Mouse (Mus musculus) urinary bladder, adult 18-20 months (tissue): Measurements from ENCODE around the gene Sema6d.

Source experiments
- DNase-seq, 2 experiments: peaks; one replicate each; pipeline ENCODE4 v3.0.0; 2022; ENCODE audit warnings: low spot score in 2 of 2, mixed read lengths in 2 of 2

The Sema6d gene

DNA sequence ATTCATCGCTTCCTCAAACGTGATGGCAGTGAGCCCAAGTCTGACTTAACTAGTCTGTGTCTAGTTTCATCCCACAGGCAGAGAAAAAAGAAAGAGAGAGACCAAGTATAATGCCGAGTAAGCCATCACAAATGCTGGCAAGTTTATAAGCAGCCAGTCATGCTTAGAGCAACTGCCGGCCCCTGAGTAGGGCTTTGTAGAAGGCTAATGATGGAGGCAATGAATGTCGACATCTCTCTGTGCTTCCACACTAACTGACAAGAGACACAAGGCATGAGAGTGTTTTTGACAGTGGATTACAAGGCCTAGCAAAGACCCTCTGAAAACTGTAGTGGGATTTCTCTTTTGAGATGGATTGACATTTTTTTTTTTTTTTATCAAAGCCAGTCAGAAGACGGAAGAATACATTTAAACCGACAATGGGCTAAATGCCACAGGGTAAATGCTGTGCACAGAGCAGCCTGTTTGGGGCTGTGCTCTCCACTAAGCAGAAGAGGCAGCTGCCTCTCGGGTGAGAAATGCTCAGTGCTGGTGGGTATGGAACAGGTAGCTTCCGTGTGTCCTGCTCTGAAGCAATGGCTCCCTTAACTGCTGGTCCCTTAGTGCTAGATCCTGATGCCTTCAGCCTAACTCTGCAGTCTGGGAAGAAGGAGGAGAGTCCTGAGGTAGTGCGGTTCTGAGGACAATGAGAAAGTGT, 380.7 kb downstream of the Sema6d start:
- no peak for DNase-seq

DNA sequence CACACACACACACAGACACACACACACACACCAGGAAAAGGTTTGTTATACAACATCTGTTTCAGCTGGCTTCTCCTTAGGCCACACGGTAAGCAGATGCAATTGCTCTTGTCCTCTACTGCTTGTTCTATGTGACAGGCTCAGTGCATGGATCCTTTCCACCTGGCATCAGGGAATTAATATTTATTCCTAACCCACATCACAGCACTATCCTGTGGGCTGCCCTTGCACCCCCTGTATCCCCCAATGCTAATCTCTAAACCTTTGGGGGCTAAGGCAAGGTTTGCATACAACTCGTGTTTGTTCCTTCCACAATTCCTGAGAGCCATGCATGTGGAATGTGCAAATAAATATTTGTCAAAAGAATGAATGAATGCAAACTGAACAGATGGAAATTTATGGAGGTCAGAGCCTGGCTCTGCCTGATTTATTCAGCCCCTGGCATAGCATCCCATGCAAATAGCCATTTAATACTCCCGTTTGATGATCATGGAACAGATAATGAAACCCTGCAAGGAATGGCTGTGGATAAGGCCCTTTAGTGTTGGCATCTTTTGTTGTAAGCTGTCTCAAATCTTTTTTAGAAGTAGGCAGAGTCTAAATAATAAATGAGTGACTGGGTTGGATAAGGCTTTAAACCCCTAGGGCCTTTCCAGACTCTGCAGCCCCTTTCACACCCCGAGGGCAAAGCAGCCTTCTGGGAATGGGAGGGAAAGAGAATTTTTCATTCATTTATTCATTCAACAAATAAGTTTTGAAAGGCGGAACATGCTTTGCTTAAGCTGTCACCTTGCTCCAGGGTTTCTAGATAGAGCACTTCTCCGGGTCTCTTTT, 383.1 kb downstream of the Sema6d start:
- no peak for DNase-seq

DNA sequence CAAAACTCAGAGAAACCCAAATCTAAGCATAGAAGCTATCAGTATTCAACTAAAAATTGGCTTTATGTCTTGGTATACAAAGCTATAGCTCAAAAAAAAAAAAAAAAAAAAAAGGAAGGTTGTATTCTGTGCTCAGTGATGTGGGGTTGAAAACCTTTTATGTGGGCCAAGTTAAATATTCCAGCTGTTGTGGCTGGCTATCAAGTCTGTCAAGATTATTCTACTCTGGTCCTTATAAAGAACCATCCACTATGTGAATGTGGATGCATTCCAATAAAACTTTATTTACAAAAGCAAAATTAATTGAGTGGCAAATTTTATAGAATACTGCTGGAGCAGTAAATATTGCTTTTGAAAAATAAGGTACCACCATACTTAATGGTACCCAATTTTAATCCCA, 388.1 kb downstream of the Sema6d start:
- DNase-seq: no peak

DNA sequence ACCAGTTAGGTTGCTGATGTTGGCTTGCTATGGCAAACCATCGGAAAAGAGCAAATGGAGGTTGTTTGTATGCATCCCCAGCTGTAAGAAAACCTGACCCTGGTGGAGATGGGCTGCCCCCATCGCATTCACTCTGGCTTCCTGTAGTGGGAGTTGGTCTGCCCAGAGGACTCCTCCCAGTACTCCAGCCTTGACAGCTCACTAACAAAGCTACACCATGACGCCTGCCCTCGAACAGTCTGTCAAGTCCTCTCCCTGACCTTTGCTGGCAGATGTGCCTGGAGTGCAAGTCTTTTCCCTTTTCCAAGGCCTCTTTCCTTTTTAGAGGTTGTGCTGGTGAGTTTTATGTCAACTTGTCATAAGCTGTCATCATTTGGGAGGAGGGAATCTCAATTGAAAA, 388.8 kb downstream of the Sema6d start:
- no peak for DNase-seq

DNA sequence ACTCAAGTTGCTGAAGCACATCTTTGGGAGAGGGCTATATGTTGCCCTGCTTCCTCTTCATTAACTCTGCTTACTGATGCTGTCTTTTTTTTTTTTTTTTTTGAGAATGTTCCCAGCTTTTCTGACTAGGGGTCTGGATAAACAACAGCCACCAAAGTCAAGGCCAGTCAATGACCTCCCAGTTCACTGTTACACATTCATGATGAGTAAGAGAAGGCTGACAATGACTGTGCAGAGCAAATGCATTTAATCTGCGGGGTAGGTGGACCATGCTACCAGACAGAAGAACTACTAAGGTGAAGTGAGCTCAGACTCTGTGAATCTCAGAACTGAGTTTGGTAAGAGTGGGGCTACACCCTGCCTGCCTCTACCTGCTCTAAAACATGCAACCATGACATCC, 396.0 kb downstream of the Sema6d start:
- DNase-seq: no peak

DNA sequence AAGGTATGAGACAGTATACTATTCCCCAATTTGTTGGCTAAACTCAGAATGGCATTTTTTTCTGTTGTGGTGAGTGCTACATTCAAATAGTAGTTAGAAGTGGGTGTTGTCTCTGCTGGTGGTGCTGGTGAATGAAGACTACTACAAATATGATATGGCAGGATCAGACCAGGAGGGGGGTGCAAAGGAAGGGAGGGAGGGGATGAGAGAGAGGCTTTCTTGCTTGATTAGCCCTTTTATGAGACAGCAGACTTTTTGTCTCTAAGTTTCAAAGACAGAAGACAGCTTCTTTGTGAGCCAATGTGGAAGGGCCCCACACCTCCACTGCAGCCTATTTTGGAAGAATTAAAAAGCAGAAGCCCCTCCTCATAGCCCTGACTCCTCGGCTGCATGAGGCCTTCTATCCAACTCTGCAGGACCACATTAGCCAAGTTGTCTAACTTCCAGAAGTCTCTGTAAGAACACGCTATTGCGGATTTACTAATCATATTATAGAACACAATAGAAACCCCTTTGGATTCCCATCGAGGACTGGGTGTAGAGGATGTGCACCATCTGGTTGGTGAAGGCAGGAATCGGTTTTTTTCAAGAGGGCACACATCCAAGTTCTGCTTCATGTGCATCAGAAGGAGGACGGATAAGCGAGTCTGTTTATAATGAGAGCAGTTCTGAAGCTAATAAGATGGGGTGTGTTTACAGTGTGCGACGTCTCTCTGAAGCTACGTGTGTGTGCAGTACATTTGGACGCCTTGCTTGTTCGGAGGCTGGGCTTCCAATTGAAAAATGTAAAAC, 400.4 kb downstream of the Sema6d start:
- DNase-seq: no peak

DNA sequence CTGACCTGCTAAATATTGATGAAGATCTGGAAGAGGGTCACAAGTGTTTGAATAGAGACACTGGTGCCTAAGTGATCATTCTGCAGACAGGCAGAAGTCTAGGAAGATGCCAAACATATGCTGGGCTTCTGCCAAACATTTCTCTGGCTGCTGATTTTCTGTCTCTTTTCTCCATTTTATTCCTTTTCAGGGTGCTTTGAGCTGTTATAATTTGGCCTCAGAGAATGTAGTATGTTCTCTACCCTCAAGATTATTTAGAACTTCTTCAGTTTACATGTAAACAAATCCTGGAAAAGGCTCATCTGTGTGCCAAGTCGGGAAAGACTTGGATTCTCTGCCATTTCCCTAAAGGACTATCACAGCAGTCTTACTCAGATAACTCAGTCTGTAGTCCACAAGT, 406.0 kb downstream of the Sema6d start:
- no peak for DNase-seq

DNA sequence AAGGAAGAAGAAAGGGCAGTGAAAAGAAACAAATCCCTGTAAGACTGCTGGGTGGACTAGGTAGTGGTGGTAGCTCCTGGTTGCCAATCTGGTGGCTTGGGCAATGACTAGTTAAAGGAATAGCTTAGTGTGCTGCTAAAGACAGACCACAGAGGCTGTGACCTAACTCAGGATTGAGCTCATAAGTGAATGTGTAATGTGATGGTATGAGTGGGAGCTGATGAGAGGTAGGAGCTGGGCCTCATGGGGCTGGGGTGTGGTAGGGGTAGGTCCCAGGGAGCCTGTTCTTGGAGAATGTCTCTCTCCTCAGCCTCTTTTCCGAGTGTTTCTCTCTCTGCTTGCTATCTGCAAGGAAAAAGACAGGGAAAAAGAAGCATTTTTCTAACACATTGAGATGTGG, 409.9 kb downstream of the Sema6d start:
- DNase-seq: no peak

DNA sequence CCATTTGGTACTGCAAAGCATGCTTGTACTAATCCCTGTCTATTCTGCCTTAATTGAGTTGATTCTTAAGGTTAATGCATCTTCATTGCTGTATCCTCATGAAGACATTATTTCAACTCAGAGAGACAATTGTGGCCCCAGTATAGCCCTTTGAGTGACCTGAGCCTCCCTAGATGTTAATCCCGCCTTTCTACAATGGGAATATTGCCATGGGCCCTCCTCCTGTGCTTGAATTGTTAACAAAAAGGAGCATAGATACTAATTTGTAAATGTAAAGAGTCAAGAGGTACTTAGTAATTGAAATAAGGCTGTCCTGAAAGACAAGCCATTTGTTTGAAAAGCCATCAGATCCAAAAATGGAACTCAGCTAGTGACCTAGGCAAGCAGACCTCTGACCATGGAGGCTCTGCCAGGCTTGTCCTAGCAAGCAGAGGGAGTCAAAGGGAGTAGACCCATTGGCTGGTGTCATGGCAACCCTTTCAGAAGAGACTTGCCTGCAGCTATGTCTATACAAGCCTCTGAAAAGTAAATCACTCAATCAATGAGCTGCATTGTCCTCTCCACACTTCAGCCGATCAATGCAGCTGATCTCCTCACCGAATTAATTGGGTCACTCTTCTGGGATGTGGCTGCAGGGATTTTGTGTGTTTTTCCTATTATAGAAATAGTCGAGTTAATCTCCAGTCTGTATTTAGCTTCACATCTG, 416.2 kb downstream of the Sema6d start:
- no peak for DNase-seq

DNA sequence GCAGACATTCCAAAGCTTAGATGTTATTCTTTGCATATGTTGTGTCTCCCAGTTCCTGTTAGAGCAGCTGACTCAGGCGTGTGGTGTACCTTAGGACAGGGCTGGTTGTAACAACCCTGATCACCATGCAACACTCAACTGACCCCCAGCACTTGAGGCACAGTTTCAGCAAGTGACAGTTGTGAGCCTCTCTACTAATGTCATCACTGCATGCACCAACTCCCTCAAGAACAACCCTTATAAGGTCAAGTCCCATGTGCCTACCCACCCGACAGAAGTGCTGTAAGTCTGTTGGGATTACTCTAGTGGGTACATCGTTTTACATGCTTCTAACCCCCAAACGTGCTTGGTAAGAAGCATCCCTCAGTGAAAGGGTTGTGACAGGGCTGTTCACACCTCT, 418.0 kb downstream of the Sema6d start:
- no peak for DNase-seq

DNA sequence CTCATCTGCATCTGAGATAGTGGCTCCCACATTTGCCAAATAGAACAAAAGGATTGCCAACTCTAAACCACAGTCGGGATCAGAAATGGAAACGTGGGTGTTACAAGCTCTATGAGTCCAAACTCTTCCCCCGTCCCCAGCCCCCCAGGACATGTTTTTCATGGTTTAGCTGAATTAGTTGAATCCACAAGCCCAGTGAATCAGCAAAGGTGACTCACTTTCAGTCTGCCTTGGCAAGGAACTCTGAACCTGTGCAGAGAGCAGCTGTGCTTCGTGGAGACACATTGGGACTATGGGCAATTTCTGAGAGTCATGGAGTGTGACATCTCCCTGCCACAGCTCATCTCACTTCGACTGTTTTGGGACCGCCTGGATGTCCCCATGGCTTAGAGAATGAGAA, 419.7 kb downstream of the Sema6d start:
- DNase-seq: no peak

DNA sequence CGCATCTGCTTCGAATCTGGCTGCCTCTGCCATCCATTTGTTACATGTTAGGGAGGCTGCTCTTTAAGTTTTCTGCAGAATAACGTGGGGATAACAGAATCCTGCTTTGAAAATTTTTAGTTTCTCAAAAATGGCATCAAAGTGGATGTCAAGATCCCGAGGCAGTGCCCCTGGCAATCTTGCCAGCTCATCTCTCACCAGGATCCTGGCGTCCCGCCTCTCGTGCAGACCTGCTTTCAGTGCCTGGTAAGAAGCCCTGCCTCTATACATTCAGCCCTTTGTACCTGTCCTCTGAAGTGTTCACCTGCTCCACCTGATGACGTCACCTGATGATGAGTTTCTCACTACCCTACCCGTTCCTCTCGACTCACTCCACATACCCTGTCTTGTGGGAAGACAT, 422.1 kb downstream of the Sema6d start:
- DNase-seq: no peak

DNA sequence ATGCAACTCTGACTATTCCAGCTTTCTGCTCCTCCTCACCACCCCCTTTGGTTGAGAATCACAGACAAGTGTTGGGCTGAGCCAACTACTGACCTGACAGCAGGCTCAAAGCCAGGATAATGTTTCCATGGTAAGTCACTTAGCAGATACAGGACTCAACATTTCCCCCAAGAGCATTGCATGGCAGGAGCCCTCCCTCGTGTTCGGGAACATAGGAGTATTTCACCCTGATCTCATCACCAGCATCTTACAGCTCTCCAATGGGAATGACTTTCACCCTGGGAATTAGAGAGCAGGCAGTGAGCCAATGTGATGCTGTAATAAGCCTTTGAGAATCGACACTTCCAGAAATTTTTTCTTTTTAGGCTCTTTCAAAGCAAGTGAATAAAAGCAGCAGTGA, 432.7 kb downstream of the Sema6d start:
- no peak for DNase-seq

DNA sequence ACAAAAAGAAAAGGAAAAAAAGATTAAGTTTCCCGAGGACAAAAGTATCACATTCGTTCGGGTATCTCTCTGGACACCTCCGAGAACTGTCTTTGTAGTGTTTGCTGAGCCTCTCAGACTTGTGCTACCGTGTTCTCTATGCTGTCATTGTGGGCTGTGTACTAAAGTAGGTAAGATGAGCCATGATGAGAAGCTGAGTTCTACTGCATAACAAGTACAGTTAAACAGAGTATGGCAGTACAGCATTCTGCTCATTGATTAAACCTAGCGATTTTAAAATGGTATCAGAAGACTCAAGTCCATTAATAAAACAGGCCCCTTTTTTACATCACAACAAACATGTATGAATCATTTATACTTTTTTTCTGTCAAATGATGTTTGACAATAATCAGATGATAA, 433.9 kb downstream of the Sema6d start:
- no peak for DNase-seq

DNA sequence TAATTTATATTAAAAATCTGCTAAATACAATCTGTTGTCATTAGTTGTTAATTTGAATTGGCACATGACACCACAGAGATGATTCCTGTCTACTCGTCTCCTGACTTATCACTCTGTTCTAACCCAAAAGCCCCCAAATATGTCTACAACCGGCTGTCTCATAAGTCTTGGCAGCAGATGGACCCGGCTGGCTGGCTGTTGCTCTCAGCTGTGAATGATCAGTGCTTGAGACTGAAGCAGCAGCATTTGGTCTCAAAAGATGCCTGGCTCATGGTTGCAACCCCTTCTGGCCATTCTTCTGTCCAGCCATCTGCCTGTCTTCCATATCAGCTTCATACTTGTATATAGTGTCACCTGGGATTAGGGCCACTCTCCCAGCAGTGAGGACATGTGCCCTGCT, 434.4 kb downstream of the Sema6d start:
- no peak for DNase-seq

DNA sequence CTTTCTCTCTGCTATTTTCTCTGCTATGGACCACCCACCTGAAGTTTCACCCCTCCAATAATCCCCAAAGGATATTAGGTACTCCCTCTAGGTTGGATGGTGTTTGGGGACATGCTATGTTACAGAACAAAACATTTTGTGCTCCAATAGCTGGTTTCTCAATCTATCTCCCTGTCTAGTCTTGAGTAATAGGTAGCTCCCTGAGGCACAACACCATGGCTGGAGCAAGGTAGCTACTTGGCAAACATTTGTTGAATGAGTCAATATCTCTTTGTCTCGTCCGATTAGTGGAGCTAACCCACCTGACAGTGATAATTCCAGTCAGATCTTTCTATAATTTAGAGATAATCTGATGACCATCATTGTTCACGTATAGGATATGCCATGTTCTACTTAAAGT, 437.9 kb downstream of the Sema6d start:
- no peak for DNase-seq

DNA sequence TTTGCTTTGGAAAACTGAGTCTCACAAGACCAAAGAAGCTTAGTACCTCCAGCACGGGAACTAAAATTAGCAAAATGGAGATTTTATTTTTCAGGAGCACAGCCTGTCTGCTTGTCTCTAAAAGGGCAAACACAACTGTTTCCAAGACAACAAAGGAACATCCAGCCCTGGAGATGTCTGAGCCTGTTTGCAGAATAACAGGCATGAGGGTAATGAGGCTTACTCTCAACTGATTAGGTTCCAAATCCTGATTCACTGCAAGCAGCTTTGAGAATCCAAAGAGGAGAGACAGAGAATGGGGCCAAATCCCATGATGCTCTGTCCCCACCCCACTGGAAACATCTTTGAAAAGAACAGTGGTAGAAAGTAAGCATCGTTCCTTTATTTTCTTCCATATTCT, 440.7 kb downstream of the Sema6d start:
- DNase-seq: no peak

DNA sequence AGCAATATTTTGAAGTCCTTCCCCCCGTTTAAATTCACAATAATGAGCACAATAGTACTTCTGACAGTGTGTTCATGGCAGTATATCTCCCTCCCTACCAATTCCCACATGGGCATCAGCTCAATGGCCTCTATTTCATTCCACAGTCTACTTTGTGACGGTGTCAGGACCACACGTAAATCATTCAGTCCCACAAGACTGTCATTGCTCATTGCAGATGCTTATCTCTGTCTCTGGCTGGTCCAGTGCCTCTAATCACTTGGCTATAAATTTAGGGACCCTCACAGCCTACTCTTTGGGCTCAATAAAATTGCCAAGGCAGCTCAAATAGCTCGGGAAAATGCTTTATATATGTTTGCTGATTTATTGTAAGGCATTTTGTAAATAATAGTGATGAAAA, 441.3 kb downstream of the Sema6d start:
- DNase-seq: no peak

DNA sequence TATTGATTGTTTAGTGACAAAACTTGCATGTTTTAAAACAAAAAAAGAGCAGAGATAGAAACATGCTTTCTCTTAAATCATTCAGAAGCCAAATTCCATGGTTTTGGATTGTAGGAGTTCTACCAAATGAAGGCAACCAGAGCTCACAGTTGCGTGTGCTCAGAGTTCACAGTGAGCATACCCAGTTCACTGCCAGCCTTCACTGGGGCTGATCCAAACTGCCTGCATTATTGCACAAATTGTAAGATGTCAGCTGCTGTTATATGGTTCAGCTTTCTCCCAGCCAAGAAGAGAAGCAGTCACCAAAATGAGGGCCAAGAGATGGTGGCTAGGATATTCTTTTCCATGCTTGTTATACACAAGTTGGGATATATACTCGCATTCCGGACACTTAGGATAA, 443.1 kb downstream of the Sema6d start:
- no peak for DNase-seq

DNA sequence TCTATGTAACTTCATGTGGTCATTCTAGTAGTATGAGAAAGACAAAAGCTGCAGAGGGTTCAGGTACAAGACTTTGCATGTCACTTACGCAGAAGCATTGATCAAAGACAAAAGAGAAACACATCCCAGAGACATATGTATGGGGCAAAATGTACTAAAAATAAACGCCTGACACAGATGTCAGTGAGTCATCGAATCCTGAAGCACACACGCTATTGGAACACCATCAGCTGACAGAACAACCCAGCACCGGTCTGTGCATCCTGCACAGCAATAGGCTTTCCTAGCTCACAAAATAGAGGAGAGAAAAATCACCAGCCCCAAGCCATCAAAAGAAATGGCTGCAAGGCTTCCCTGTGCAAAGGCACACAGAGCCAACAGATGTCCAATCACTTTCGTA, 443.8 kb downstream of the Sema6d start:
- DNase-seq: no peak

DNA sequence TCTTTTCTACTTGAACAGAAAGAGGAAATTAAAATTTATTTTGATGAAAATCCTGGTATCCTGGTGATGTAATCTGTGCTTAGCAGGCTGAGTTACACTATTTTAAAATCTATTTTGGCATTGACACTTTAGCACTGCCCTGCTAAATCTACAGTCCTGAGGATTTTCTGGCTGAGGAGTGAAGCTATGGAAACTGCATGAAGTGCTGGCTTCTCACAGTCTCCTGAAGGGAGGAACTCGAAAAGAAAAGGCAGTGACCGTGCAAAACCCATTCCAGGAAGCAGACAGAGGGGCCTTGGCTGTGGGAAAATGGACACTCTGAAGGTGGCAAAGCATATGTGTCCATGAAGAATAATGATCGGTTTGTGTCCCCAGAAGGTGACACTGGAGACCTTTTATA, 460.5 kb downstream of the Sema6d start:
- DNase-seq: no peak
